Mouse (Mus musculus) embryonic stem cell, embryonic (primary cell): ENCODE data around the gene Spats2.

Experiments used
- CTCF ChIA-PET, 4 experiments: fragments of 300-600 bp in 2 of 4; fragments of 350-600 bp in 2 of 4; sonication (Branson Sonifier 250); formaldehyde crosslinking; loops; one replicate each; lab custom pipeline; 2022; ENCODE audit warnings: inconsistent platforms in 2 of 4; lab: Charles Lee
- POLR2A ChIA-PET, 4 experiments: fragments of 300-600 bp in 2 of 4; fragments of 350-600 bp in 2 of 4; sonication (Branson Sonifier 250); formaldehyde crosslinking; loops; one replicate each; lab custom pipeline; 2022; ENCODE audit warnings: antibody characterized with exemption in 4 of 4, inconsistent platforms in 1 of 4; lab: Charles Lee

The Spats2 gene

GRCm38 (mm10) chr15:99248972-99249371 lies 123.3 kb downstream of the Spats2 start:
- ChIA-PET POLR2A (interaction anchor here (0.5 to 2.2 kb wide), 17 partner anchors 8 to 375 kb away, joined by 3 to 6 read pairs (median 3); partner anchors contain the start of gene Tuba1c (in 1 of the 4)), CTCF (interaction anchor here in 2 of 4 experiments (0.5 to 0.6 kb wide), 2 partner anchors 167 to 172 kb away, joined by 3 read pairs; no protein-coding TSS in a partner anchor)

DNA sequence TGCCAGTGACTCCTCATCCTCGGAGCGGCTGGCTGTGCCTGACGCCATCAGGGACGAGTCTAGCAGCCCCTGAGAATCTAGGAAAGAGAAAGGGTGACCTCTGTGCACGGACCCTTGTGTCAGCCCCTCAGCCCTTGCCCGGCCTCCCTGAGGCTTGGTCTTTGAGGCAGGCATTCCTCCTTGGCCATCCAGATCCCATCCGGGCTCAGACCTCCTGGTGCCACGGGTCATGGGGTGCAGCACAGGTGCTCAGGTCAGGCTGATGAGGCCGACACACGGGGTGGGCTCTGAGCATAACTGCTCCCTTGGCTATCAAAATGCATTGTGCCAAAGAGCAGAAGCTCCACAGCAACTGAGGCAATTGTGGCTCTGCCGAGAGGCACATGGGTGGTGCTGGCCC lies 124.2 kb downstream of the Spats2 start:
- POLR2A ChIA-PET, result interaction anchor here in 2 of 4 experiments (1.0 to 2.2 kb wide), 6 partner anchors 8 to 220 kb away, joined by 3 to 6 read pairs (median 4); partner anchors contain the start of gene Tuba1c (in 1 of the 2)
- CTCF ChIA-PET, result interaction anchor here in 1 of 4 experiments (0.7 kb wide), 1 partner anchor 15 kb away, joined by 3 read pairs; no protein-coding TSS in a partner anchor

GRCm38 (mm10) chr15:99251111-99251510 lies 125.4 kb downstream of the Spats2 start:
- ChIA-PET CTCF (interaction anchor here in 1 of 4 experiments (0.6 kb wide), 1 partner anchor 33 kb away, joined by 5 read pairs; no protein-coding TSS in a partner anchor), POLR2A (interaction anchor here in 3 of 4 experiments (0.7 to 2.0 kb wide), 14 partner anchors 9 to 234 kb away, joined by 3 to 11 read pairs (median 5); partner anchors contain the start of genes Nckap5l (in 1 of the 3) and Tuba1c (in 1 of the 3))

GRCm38 (mm10) chr15:99251626-99252380 lies 126.1 kb downstream of the Spats2 start, which contains the start of gene Mcrs1:
Gene Mcrs1 (minus strand): TSS chr15:99251961.
- POLR2A ChIA-PET, result interaction anchor here in 3 of 4 experiments (0.6 to 2.7 kb wide), 28 partner anchors 8 to 234 kb away, joined by 3 to 13 read pairs (median 4); partner anchors contain the start of genes Tuba1c (in 3 of the 3), Kcnh3 (in 1 of the 3), Nckap5l (in 1 of the 3) and Tmbim6 (in 1 of the 3)
- CTCF ChIA-PET, result interaction anchor here in 1 of 4 experiments (1.9 kb wide), 1 partner anchor 13 kb away, joined by 5 read pairs; no protein-coding TSS in a partner anchor

GRCm38 (mm10) chr15:99252381-99253174 lies 126.9 kb downstream of the Spats2 start:
- ChIA-PET CTCF (interaction anchor here in 2 of 4 experiments (0.7 to 1.9 kb wide), 3 partner anchors 13 to 27 kb away, joined by 3 to 5 read pairs (median 5); no protein-coding TSS in a partner anchor), POLR2A (interaction anchor here in 3 of 4 experiments (0.7 to 2.7 kb wide), 26 partner anchors 7 to 319 kb away, joined by 3 to 13 read pairs (median 4); partner anchors contain the start of genes Tuba1c (in 2 of the 3), Kcnh3 (in 1 of the 3), Nckap5l (in 1 of the 3) and Tmbim6 (in 1 of the 3))

GRCm38 (mm10) chr15:99253175-99253479 lies 127.4 kb downstream of the Spats2 start:
- ChIA-PET CTCF (interaction anchor here in 2 of 4 experiments (0.7 to 2.4 kb wide), 4 partner anchors 12 to 27 kb away, joined by 3 to 6 read pairs (median 5); no protein-coding TSS in a partner anchor), POLR2A (interaction anchor here in 2 of 4 experiments (0.7 to 2.7 kb wide), 9 partner anchors 11 to 319 kb away, joined by 3 to 13 read pairs (median 4); partner anchors contain the start of genes Tmbim6 (in 1 of the 2), Tuba1b (in 1 of the 2) and Tuba1c (in 1 of the 2))

DNA sequence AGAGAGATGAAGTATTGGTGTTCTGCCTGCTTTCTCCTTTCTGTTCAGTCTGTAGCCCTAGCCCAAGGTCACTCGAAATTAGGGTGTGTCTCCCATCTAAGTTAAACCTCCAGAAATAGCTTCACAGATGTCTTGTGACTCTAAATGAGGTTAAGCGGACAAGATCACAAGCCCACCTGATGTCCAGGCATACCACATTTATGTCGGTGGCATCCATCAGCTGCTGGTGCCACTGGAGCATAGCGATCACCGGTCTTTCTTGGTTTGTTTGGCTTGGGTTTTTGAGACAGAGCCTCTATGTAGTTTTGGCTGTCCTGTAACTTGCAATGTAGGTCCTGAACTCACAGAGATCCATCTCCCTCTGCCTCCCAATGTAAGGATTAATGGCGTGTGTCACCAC lies 128.1 kb downstream of the Spats2 start:
- ChIA-PET CTCF (interaction anchor here in 2 of 4 experiments (0.5 to 2.4 kb wide), 4 partner anchors 13 to 169 kb away, joined by 3 to 6 read pairs (median 4); no protein-coding TSS in a partner anchor), POLR2A (interaction anchor here in 3 of 4 experiments (0.6 to 2.7 kb wide), 6 partner anchors 11 to 636 kb away, joined by 3 to 13 read pairs (median 4); partner anchors contain the start of gene Tuba1b (in 1 of the 3))

DNA sequence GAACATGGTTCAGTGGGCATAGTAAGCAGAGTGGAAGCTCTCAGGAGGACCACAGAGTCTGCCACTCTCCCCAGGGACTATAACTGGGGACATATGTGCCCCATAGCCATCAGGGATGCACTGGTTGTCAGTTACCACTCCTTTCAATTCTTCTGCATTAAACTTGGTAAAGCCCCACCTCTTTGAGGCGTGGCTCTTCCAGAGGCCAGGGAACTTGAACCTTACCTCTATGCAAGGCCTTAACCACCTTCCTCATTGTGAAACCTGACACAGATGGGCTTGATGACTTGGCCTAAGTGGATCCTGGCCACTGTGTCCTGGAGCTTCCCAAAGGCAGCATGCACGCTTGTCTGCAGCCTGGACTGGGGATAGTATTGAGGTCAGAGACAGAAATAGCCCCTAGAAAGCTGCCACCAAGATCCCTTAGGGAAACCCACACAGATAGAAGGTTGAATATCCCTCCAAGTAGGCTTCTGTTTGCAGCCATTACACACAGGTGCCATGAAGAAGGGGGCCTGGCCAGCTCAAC lies 128.8 kb downstream of the Spats2 start:
- POLR2A ChIA-PET, result interaction anchor here in 2 of 4 experiments (0.5 to 2.7 kb wide), 4 partner anchors 11 to 321 kb away, joined by 3 to 13 read pairs (median 4); partner anchors contain the start of gene Tuba1b (in 1 of the 2)
- CTCF ChIA-PET, result interaction anchor here in 2 of 4 experiments (0.5 to 2.4 kb wide), 2 partner anchors 14 to 87 kb away, joined by 5 to 6 read pairs; no protein-coding TSS in a partner anchor

- CTCF ChIA-PET, result interaction anchor here in 1 of 4 experiments (2.4 kb wide), 1 partner anchor 15 kb away, joined by 6 read pairs; no protein-coding TSS in a partner anchor
Observed at GRCm38 (mm10) chr15:99255241-99255749, 129.6 kb downstream of the Spats2 start.

DNA sequence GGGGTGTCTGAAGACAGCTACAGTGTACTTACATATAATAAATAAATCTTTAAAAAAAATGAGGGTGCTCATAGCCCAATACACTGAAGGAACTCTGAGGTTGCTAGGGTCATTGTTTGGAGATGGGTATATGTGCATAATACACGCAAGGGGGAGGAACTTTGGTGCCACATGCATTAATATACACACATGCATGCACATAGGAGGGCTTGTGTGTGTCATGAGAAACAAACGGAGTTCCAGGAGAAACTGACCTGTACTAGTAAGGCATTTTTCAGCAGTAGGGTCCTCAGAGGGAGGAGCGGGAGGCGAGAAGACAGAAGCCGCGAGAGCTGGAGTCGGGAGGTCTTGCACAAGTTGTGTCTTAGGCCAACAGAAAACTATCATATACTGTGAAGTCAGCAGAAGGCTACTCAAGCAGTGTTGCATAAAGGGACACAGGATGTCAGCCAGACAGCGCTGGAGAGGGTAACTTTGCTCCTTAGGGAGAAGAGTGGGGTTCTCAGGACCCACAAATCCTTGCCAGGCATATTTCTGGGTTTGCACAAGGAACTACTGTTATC lies 133.5 kb downstream of the Spats2 start:
- ChIA-PET CTCF (interaction anchor here in 3 of 4 experiments (0.6 to 1.2 kb wide), 9 partner anchors 17 to 419 kb away, joined by 3 to 14 read pairs (median 3); partner anchors contain the start of genes Prpf40b (in 1 of the 3) and Troap (in 1 of the 3)), POLR2A (interaction anchor here in 3 of 4 experiments (0.6 to 1.4 kb wide), 7 partner anchors 7 to 306 kb away, joined by 3 to 5 read pairs (median 3); partner anchors contain the start of genes Mcrs1 (in 1 of the 3) and Tuba1c (in 1 of the 3))

More at GRCm38 (mm10) chr15:99255241-99255749, 129.6 kb downstream of the Spats2 start:
- POLR2A ChIA-PET, result interaction anchor here in 1 of 4 experiments (0.5 to 1.2 kb wide), 2 partner anchors 9 to 35 kb away, joined by 3 read pairs; no protein-coding TSS in a partner anchor

- ChIA-PET POLR2A (interaction anchor here in 3 of 4 experiments (0.6 to 1.7 kb wide), 21 partner anchors 8 to 1452 kb away, joined by 3 to 9 read pairs (median 3); partner anchors contain the start of genes Tuba1c (in 2 of the 3), Kcnh3 (in 1 of the 3), Mcrs1 (in 1 of the 3) and Tuba1b (in 1 of the 3)), CTCF (interaction anchor here in 3 of 4 experiments (0.6 to 1.2 kb wide), 12 partner anchors 18 to 419 kb away, joined by 3 to 14 read pairs (median 3); partner anchors contain the start of genes Prpf40b (in 1 of the 3) and Troap (in 1 of the 3))
Observed at GRCm38 (mm10) chr15:99259730-99260252, 134.1 kb downstream of the Spats2 start.

GRCm38 (mm10) chr15:99262702-99263101 lies 137.0 kb downstream of the Spats2 start:
- ChIA-PET CTCF (interaction anchor here in 1 of 4 experiments (0.6 kb wide), 1 partner anchor 222 kb away, joined by 3 read pairs; no protein-coding TSS in a partner anchor), POLR2A (interaction anchor here in 1 of 4 experiments (0.9 to 1.2 kb wide), 3 partner anchors 10 to 21 kb away, joined by 3 to 4 read pairs (median 3); partner anchors contain the start of gene Mcrs1)
